Mouse (Mus musculus) inflammation-experienced regulatory T-cells, adult 6 months (primary cell): ENCODE measurements around the gene Slc4a11. TPM values are rescaled to one million over a fixed set of nuclear protein-coding genes. Genes with fewer than 3 reads are reported as not detected.
"Not testable (repeated sequence)": the region's sequence is repeated elsewhere in the genome, so short reads cannot be mapped to it uniquely, and the experiment has no call there.

ENCODE experiments used
- ATAC-seq: one replicate; pipeline ENCODE4 v1.8.0; 2017
- polyA plus RNA-seq, 3 experiments: library from polyadenylated mRNA; unstranded; fragments of 100-300 nt; shearing (Covaris generic); gene quantifications; one replicate each; pipeline ENCODE4 v1.2.1; 2017

Slc4a11 gene
- polyA plus RNA-seq, 3 experiments from 2014 or later: 0.29 TPM; not detected in 2

DNA sequence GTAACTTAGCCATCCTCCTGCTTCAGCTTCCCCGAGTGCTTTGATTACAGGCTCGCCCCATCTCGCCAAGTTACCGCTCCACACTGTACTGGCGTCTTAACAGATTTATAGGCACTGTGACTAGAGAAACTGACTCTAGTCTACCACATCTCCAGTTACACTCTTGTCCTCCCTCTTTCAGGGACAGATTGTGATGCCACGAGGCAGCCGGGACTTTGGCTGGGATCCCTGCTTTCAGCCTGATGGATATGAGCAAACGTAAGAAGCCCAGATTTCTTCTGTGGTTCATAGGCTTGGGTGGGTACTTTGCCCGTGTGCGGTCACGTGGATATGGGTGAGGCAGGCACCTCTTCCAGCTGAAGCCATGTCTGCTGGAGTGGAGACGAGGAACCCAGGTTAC, 18.2 kb downstream of the Slc4a11 start:
- ATAC-seq: no peak

DNA sequence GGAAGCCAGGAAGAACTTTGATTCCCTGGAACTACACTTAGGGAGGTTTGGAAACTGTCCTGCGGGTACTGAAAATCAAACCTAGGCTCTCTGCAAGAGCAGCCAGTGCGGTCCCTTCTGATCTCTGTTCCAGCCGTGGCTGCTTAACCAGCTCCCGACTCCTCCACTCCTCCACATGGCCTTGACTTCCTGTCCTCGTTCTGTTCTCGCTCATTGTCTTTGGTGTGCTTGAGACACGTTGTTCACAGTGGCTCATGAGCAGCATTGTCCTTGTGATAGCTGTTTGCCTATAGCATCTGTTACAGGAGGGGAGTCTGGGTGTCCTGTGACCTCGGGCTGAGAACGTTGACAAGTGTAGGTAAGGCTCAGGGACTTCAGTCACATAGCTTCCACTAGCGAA, 20.1 kb downstream of the Slc4a11 start:
- no peak for ATAC-seq

DNA sequence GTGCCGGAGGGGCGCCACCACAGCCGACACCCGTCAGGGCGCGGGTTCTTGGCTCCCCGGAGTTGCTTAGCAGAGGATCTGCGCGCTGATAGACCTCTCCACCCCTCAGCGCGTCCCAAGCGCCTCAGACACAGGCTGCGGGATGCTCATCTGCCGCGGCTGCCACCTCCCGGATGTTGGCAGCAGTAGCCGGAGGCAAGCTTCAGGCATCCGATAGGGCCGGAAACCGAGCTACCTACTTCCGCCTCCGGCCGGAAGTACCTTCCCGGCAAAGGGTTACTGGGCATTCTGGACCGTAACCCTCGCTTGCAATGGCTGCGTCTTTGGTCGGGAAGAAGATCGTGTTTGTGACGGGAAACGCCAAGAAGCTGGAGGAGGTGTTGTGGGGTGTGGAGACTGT, 29.8 kb downstream of the Slc4a11 start, which contains the start of gene Itpa:
TSS of gene Itpa (plus strand) at position 52 of the 400 bp plus-strand sequence.
- ATAC-seq: peak; percentile 86

DNA sequence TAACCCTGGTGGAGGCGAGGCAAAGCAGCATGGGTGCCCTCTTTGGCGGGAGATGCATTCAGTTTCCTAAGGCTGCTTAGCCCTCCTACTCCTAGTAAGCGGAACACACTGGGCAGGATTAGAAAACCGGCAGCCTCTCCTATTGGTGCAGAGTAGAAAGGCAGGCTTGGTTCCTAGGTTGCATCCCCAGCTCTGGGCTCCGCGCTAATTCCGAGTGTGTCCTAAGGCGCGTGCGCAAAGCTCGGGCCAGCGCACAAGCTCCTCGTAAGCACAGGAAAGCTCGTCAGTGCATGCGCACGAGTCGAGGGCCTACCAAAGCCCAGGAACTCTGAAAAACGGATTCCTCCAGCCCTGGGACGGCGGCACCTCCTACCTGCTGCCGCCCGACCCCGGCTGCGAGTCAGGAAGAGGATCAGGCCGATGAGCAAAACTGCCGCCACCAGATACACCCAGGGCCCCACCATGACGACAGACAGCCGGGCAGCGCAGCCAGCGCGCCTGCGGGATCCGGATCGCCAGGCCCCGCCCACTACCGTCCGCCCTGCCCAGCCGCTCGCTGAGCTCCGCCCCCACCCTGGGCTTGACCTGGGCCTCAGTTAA, 33.1 kb downstream of the Slc4a11 start, which contains the start of gene Ddrgk1:
TSS of gene Ddrgk1 (minus strand) at position 558 of the 600 bp plus-strand sequence.
- ATAC-seq: peak; percentile 80

DNA sequence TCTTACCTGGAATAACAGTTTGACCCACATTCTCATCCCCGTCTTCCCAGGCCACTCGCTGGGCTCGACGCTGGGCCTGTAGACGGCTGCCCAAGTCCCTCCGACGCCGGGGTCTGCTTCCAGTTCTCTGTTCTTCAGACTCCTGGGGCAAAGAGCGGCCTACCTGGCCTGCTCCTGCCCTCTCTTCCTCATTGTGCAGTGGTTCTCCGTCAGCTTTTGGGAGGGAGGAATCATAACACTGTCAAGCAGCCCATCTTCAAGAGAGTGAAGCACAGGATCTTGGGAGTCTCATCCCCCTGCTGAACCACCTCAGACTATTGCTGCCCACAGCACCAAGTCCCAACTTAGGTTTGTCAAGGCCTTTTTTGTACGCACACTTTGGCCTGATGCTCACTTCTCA, 34.0 kb downstream of the Slc4a11 start:
- ATAC-seq: no peak

DNA sequence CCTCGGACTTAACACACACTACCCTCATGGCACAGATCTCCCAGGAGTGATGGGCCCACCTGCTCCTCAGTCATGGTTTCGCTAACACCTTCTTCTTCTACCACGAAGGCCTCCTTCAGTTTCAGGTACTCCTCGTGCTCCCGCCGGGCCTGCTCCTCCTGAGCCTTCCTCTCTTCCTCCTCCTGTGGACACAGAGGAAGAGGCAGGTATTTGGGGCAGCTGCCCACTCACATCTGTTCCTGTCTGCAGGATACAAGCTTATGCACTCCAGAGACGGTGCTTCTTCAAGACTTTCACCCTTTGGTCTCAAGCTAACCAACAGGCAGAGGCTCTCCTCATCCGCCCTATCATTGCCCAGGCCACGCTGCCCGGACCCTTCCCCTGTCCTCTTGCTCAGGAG, 38.8 kb downstream of the Slc4a11 start:
- no peak for ATAC-seq

DNA sequence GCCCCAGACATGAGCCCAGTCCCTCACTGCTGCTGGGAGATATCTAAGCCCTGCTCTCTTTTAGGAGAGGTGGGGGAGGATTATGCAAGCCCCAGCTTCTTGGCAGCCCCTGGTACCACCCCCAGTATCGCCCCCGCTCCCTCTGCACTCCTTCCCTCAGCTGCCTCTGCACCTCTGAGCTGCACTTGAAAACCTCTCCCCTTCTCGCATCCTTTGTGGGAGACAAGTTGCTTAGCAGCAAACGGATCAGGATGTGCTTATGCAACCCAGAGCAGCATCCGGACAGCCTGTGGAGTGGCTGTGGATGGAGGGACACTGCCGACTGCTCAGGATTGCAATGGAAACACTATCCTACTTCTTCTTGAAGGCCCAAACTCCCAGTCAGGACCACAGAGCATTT, 39.8 kb downstream of the Slc4a11 start:
- ATAC-seq: no peak

DNA sequence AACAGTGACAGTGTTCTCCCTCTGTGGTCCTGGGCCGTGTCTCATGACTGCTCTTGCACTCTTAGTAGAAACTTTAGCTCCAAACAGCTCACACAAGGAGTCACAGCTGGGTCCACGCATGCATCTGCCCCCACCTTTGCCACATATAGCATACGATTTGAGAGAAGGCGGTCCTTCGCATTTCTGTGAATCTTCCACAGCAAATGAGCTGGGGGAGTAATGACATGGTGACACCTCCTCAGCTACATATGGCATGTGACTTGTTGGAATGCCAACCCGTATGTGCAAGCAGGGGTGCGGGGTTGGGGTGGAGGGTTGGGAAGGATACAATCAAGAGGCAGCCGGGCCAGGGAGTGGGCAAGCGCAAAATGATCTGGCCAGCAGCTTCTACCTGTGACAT, 40.8 kb downstream of the Slc4a11 start:
- no peak for ATAC-seq

DNA sequence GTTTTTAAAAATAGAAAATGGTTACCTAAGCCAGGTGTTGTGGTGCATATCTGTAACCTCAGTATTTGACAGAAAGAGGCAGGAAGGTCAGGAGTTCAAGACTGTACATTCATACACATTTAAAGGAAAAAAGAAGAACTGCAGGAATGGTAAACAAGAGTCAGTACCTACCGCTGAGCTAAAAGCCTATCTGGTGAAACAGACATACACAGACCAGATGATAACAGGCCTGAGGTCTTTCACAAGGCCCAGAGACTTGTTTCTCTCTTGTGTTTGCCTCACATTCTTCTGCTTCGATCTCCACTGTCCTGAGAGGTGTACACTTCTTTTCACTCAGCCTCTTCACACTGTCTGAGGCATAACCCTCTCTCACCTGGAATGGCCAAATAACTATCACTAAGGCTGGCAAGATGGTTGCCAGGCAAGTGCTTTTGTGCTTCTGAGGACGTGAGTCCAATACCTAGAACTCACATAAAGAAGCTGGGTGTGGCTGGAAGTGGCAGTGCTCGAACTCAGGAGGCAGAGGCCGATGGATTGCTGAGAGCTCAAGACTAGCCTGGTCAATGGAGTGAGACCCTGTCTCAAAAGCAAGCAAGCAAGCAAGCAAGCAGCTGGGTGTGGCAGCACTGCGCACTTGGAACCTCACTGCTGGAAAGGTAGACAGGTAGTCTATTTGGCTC, 41.5 kb downstream of the Slc4a11 start:
- ATAC-seq: no peak

DNA sequence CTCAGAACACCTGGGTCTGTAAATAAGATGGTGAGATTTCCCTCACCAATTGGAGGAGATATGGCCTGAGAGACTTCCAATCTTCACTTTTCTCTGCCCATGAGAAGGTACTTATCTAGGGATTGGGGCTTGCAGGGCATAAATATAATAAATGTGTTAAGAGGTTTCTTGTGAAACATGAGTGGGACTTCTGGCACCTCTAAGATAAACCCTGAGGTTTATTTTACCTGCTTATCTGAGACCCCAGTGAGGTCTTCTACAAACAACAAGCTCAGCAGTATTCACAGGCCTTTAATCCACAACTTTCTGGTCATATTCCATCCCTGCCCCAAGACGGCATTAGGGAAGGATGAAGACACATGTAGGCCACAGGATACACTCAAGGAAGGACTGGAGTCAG, 43.6 kb downstream of the Slc4a11 start:
- ATAC-seq: no peak

DNA sequence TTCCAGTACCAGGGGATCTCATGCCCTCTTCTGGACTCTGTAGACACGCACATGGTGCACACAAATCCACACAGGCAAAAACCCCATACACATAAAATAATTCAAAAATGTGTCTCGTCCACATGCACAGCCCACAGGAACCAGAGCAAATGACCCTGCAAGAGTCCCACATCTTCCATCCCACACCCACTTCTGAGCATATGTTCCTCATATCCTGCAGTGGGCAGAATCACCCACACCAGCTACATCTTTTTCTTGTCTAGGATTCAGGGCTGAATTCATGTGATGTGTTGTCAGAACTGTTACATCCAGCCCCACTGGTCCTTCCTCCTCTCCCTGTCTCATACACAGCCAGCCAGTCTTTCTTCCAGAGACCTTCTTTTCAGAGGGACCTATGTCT, 44.0 kb downstream of the Slc4a11 start:
- ATAC-seq: no peak

DNA sequence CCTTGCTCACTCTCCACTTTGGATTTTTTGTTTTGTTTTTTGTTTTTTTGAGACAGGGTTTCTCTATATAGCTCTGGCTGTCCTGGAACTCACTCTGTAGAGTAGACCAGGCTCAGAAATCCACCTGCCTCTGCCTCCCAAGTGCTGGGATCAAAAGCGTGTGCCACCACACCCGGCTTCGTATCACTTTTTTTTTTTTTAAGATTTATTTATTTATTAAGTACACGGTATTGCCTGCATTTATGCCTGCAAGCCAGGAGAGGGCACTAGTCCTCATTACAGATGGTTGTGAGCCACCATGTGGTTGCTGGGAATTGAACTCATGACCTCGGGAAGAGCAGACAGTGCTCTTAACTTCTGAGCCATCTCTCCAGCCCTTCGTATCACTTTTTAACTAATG, 48.3 kb downstream of the Slc4a11 start:
- ATAC-seq: not testable (repeated sequence)

DNA sequence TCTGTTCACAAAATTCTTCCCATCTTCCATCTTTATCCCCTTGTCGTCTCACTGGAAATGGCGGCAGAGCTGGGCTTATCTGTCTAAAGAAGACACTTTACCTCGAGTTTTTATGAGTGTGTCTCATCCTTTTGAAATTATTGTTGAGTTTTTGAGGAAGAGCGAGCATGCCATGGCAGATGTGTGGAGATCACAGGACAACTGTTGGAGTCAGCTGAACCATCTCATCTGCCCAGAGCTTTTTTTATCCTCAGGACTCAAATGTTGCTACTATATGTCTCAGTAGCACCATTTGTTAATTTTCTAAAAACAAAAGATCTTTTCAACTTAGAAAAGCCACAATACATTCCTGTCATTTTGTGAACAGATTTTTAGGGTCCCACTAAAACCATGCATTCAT, 52.1 kb downstream of the Slc4a11 start:
- no peak for ATAC-seq

DNA sequence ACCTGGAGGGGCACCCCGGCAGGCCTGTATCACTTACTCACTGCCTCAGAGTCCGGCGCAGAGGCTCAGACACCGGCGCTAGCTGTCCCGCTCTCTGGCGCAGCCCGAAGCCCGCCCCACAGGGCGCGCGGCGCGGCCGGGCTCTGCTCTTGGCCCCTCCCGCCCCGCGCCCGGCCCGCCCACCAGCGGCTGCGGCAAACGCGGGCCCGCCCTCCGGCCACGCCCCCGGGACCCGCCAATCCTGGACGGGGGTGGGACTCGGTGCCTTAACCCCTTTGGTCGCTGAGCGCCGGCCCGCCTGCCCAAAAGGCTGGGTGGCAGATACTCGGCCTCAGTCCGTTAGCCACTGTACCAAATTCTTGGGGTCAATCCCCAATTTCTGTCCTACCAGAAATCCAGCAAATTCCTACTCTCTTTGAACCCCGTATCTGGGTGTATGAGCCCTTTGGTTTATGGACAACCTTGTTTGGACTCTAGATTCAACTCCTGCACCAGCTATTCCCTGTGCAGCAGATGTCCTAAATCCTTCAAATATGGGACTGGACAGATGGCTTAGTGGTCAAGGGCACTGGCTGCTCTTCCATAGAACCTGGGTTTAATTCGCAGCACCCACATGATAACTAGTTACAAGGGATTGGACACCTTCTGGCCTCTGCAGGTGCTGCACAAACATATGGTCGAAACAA, 54.5 kb downstream of the Slc4a11 start, which contains the start of gene Lzts3:
TSS of gene Lzts3 (minus strand) at position 120 of the 686 bp plus-strand sequence.
- peak; percentile 89 for ATAC-seq

DNA sequence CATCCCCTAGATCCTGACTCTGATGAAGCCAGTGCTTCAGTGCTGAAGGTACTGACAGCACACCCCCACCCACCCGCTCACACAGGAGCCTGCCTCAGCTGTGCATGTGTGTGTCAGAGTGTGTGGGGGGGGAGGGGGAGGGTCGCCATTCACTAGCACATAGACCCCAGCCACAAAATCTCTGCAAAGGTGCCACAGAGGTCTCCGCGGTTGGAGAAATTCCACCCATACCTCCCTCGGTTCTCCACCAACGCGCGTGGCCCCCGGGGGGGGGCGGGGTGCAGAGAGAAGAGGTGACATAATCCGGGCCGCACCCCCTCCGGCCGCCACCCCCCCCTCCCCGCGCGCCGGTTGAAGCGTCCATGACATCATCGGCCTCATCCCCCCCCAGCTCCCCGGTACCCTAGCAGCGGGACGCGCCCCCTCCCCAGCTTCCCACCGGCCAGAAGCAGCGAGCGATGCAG, 55.1 kb downstream of the Slc4a11 start:
- ATAC-seq: peak; percentile 40

DNA sequence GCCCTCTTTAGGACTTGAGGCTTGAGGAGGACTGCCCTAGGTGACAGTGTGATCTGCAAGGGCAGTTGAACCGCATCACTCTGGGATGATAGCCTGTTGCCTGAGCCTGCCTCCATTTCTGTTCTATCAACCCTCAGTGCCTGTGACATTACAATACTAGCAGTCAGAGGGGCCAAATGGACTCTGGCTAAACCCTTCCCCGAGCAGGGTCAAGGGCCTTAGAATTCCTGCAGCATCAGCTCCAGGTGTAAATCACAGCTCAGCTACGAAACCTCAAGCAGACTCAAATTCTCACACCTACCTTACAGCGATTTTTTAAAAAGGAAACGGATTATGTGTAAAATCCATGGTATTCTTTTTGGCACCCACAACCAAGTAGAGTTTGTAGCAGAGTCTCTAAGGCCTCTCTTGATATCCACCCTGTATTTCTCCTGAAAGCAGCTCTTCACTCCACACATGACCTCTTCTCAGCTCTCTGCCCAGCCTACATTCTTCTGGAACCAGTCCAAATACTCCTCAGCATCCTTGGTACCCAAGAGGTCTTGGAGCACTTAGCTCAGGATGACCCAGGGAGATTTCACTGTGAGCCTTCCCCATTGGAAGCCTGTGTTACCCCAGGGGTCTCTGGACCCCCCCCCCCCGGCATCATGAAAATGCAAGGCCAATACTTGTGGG, 55.8 kb downstream of the Slc4a11 start:
- no peak for ATAC-seq

DNA sequence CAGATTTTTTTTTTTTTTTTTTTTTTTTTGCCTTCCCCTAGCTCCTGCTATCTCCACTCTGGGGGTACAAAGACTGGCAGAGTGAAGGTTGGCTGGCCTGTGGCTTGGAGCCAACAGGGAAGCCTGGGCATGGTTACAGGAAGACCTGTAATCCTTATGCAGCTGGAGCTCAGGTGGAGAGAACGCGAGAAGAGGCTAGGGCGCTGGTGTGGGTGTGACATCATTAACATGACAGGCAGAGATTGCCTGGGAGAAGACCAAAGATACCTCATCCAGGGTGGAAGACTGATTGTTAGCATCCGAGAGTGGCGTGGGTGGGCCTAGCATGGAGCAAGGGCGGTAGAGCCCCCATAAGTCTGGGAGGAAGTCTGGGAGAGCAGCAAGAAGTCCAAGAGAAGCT, 58.0 kb downstream of the Slc4a11 start:
- no peak for ATAC-seq

DNA sequence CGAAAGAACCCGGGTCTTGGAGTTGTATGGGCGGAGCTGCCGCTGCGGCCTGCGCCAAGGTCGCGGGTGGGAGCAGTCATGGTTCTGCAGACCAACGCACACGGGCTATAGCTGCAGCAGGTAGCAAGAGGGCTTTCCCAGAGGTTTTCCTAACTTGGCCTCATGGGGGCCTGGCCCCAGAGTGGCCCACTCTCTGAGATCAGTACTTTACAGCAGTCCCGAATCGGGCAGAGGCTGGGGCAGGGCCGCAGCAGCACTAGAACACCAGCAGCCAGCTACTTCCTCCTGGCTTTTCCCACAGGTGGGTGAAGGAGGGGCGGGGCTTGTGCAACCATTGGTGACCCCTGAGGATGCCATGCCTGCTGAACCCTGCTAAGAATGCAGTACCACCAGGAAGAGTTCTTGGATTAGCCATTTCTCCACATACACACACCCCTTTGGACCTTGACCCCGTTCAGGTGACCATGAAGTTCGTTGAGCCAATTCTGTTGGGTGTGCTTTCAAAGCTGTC, 59.2 kb downstream of the Slc4a11 start:
- ATAC-seq: no peak

DNA sequence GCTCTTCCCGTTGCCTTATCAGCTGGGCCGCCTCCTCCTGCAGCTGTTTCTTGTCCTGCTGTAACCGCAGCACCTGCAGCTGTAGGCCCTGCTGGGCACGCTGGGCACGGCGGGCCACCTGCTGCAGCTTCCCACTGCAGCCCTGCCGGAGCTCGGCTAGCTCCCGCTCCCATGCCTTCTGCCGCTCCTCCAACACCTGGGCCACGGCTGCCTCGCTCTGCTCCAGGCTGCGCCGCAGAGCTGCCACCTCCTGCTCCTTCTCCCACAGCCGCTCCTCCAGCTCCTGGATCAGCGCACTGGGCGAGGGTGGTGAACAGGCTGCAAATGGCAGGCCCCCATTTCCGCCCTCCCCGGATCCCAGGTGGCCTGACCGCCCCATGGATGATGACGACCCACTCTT, 61.5 kb downstream of the Slc4a11 start:
- peak; percentile 20 for ATAC-seq

DNA sequence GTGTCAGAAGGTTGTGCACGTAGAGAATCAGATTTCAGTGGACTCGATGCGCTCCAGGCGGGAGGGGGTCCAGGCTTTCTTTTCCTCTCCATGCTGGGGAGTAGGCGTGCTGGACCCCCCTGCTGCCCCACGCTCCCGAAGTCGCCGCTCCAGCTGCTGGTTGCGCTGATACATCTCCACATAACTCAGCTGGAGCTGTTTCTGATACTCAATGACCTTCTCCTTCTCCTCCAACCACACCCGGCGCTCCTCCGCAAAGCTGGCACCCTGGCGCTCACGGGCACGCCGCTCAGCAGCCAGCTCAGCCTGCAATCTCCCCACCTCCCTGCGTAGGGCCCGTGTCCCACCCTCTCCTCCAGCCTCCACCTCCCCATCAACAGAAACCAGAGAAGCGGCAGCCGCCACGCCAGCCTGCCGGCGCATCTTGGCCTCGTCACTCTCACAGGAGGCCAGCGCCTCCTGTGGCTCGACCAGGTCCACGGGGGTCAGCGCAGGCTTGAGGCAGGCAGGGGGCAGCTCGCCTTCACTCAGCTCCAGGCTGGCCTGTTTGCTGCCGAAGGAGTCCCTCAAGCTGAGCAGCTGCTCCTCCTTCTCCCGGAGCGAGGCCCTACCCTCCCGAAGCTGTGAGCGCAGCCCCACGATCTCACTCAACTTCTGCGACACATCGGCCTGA, 62.4 kb downstream of the Slc4a11 start:
- ATAC-seq: peak; percentile 29
